Mouse (Mus musculus) mouse embryonic stem cell (cell line): Measurements from ENCODE around the gene Pop5.

Source experiments
- in situ Hi-C, 2 experiments: fragments of 300-500 bp; cut with MboI; formaldehyde crosslinking; loops; 1 replicate in 1 of 2; 3 replicates in 1 of 2; pipeline ENCODE4 v1.14.3; 2019 to 2020; ENCODE audit warnings: low sequenced_read_pairs in 2 of 2, low pct_unique_long_range_greater_than_20kb in 1 of 2, mixed read lengths in 1 of 2; ENCODE audit not compliant: unreplicated experiment in 1 of 2

Pop5 gene

DNA sequence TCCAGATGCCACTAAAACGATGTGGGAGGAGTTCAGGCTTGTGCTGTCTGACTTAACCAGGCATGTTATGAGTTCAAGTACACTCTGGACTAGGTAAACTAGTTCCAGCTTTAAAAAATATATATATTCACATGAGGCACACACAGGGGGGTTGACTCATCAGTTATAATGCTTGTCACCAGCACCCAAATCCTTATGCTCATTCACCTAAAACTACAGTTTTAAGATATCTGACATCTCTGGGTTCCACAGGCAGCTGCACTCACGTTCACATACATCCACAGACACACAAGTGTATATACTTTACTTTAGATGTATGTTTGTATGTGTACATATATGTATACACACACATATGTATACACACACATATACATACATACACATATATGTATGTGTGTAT, 43.1 kb downstream of the Pop5 start:
- in situ Hi-C loops: no loop called here

- in situ Hi-C loops: loop anchor here in 1 of 2 experiments (10.0 kb wide), 1 partner anchor 195 kb away; no protein-coding TSS in a partner anchor
These were observed 43.8 kb downstream of the Pop5 start, which contains the start of gene Coq5 for GRCm38 (mm10) chr5:115279226-115280049. Coq5 (plus strand) TSS chr5:115279666.

DNA sequence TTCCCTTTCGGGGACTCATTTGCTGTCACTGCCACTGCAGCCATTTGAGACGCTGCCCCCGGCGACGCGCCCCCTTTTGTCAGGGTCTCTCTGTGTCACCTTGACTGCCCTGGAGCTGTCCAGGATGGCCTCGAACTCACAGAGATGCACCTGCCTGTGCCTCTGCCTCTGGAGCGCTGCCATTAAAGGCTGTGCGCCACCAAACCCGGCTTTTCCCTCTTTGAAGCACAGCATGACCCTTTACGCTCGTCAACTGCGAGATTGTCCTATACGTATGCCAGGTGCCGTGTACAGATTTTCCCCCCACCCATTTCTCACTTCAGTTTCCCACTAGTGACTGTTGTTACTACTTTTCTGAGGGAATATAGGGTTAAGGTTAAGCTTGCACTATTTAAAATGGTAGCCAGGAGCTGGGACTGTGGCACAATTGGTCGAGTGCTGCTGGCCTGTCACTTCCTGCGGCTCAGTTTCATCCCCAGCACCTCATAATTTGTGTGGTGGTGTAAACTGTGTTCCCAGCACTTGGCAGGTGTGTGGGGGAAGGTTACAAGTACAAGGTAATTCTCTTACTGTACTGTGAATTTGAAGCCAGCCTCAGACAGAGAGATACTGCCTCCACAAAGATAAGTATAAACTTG, 44.5 kb downstream of the Pop5 start:
- in situ Hi-C loops: loop anchor here in 1 of 2 experiments (10.0 kb wide), 1 partner anchor 195 kb away; no protein-coding TSS in a partner anchor

- in situ Hi-C loops: loop anchor here in 1 of 2 experiments (10.0 kb wide), 1 partner anchor 190 kb away; no protein-coding TSS in a partner anchor
These were observed 49.1 kb downstream of the Pop5 start for GRCm38 (mm10) chr5:115284735-115285134.

DNA sequence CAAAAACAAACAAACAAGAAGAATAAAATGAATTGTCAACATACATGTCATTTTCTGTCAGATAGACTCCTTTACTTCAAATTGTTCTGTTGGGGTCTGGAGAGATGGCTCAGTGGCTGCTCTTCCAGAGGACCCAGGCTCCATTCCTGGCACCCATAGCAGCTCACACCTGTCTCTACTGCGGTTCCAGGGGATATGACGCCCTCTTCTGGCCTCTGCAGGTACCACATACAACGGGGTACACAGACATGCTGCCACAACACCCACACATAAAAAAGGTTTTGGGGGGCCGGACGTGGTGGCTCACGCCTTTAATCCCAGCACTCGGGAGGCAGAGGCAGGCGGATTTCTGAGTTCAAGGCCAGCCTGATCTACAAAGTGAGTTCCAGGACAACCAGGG, 58.5 kb downstream of the Pop5 start:
- in situ Hi-C loops: no loop called here
